Mouse (Mus musculus): ENCODE results near the gene Tmem94. TPM values are rescaled to one million over a fixed set of nuclear protein-coding genes. Genes with fewer than 3 reads are reported as not detected.

Tmem94 gene
- 17.0 and 19.4 TPM in 2 replicates for polyA plus RNA-seq (2015; fragmentation: Nextera tagmentation; extraction: Ambion mirVana)

- H3K27me3 ChIP-seq (replicated peaks; ENCODE audit: insufficient read depth, low read length): no peaks in the 10 kb centered on the region
- ATAC-seq (peak; percentile 96), DNase-seq (ENCODE audit: low spot score) (peak; percentile 97)
- no peaks in the 10 kb centered on the region for H3K9me3 ChIP-seq (ENCODE audit: low read length)
- peaks cover 13% of the 10 kb centered on the region; the same call in 1 of the 2 replicates for H3K4me1 ChIP-seq (ENCODE audit: insufficient read depth, low read depth, low read length)
- H3K4me3 ChIP-seq (ENCODE audit: low read depth, low read length): peak within 1 kb of the TSS; percentile 93
- peak within 1 kb of the TSS; percentile 77 for H3K4me2 ChIP-seq (replicated peaks; ENCODE audit: low read depth, low read length)
- WGBS: 1% methylated on average over 31 of the region's 32 CpGs
- no peaks in the 10 kb centered on the region for H3K36me3 ChIP-seq (ENCODE audit: insufficient read depth, low read length)
- H3K27ac ChIP-seq (ENCODE audit: low read length): peak within 1 kb of the TSS; percentile 94
- TF ChIP-seq EP300 (IDR thresholded peaks at IDR 0.05) (peak; percentile 88), CTCF (IDR thresholded peaks at IDR 0.05) (peak; percentile 66)
- peak within 1 kb of the TSS; percentile 86 for H3K9ac ChIP-seq (replicated peaks; ENCODE audit: low read depth)
These were observed at the start of gene Tmem94 for GRCm38 (mm10) chr11:115765103-115765606. TSS of gene Tmem94 (plus strand) at chr11:115765433.

DNA sequence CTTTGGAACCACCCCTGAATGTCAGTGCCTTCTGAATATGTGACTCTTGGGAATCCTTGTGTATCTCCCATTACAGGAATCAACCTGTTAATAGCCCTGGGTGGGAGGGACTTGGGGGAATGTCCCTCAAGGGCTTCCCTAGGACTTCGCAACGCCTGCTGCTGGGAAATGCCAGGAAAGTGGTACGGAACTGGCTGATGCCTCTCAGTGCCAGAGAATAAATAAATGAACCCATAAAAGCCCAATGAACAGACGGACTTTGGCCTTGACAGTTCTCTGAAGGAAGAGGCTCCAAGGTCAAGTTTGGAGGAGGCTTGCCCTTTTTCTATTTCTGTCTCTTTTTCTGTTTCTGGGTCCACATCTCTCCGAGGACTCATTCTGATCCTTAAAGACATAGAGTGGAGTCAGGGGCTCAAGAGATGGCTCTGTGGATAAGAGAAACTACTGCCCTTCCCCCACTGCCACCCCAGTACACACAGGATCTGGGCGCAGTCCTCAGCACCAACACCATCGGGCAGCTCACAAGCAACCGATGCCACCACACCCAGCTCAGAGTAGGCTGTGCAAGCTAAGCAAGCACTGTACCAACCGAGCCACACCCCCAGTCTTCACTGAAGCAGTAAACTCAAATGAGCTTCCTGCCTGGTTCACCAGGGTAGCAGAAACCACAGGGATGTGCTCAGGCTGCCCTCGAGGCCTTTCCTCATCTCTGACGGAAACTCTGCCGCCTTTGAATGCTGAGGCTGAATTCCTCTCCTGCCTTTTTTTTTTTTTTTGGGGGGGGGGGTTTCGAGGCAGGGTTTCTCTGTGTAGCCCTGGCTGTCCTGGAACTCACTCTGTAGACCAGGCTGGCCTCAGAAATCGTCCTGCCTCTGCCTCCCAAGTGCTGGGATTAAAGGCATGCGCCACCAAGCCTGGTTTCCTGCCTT lies 48.6 kb upstream of the Tmem94 start:
- no peak for DNase-seq (ENCODE audit: low spot score)
- H3K4me2 ChIP-seq (replicated peaks; ENCODE audit: low read depth, low read length): no peak overlapping the region
- TF ChIP-seq CTCF (IDR thresholded peaks at IDR 0.05) (no peak), EP300 (IDR thresholded peaks at IDR 0.05) (no peak)
- H3K4me3 ChIP-seq (ENCODE audit: low read depth, low read length): no peak overlapping the region
- WGBS: 61% methylated on average over 14 of the region's 15 CpGs
- no peak overlapping the region for H3K27ac ChIP-seq (ENCODE audit: low read length)
- no peak overlapping the region for H3K9ac ChIP-seq (replicated peaks; ENCODE audit: low read depth)
- H3K27me3 ChIP-seq (replicated peaks; ENCODE audit: insufficient read depth, low read length): no peaks in the 10 kb centered on the region
- no peaks in the 10 kb centered on the region for H3K4me1 ChIP-seq (ENCODE audit: insufficient read depth, low read depth, low read length)
- H3K36me3 ChIP-seq (ENCODE audit: insufficient read depth, low read length): no peaks in the 10 kb centered on the region
- no peaks in the 10 kb centered on the region for H3K9me3 ChIP-seq (ENCODE audit: low read length)
- ATAC-seq: no peak

DNA sequence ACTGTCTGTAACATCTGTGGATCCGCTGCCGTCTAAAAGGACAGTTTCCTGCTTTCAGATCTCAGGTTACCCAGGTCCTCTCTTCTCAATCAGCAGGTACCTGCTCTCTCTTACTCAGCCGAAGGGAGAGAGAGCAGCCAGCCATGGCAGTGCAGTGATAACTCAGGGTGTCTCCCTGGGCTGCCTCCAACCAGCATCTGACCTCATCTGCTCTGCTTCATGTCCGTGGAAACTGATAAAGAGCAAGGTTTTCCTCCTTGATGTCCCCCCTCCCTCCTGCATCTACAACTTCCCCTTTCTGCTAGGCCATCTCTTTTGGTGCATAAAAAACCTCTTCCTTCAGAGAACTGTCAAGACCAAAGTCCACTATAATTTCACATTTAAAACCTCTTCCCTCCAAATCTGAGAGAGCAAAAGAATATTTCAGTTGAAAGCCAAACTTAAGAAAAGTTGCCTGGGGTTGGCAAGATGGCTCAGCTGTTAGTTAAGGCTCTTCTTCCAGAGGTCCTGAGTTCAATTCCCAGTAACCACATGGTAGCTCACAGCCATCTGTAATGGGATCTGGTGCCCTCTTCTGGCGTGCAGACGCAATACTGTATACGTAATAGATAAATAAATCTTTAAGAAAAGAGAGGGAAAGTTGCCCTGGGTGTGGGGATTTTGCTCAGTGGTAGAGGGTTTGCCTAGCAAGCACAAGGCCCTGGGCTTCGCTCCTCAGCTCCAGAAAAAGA lies 47.4 kb upstream of the Tmem94 start:
- no peaks in the 10 kb centered on the region for H3K36me3 ChIP-seq (ENCODE audit: insufficient read depth, low read length)
- DNase-seq (ENCODE audit: low spot score) (no peak), ATAC-seq (no peak)
- no peak overlapping the region for H3K4me2 ChIP-seq (replicated peaks; ENCODE audit: low read depth, low read length)
- no peaks in the 10 kb centered on the region for H3K27me3 ChIP-seq (replicated peaks; ENCODE audit: insufficient read depth, low read length)
- H3K9me3 ChIP-seq (ENCODE audit: low read length): no peaks in the 10 kb centered on the region
- H3K4me3 ChIP-seq (ENCODE audit: low read depth, low read length): no peak overlapping the region
- TF ChIP-seq CTCF (IDR thresholded peaks at IDR 0.05) (peak; percentile 61), EP300 (IDR thresholded peaks at IDR 0.05) (no peak)
- H3K9ac ChIP-seq (replicated peaks; ENCODE audit: low read depth): no peak overlapping the region
- no peak overlapping the region for H3K27ac ChIP-seq (ENCODE audit: low read length)
- 44% methylated on average over 8 of the region's 8 CpGs for WGBS
- peaks cover 2% of the 10 kb centered on the region; the same call in 1 of the 2 replicates for H3K4me1 ChIP-seq (ENCODE audit: insufficient read depth, low read depth, low read length)

GRCm38 (mm10) chr11:115722638-115723037 lies 42.6 kb upstream of the Tmem94 start:
- Histone ChIP-seq H3K9ac (replicated peaks; ENCODE audit: low read depth) (no peak overlapping the region; the same call in 1 of the 2 replicates), H3K27ac (ENCODE audit: low read length) (peak overlapping the region; percentile 63; the same call in 1 of the 2 replicates), H3K4me2 (replicated peaks; ENCODE audit: low read depth, low read length) (peak overlapping the region; percentile 40), H3K4me3 (ENCODE audit: low read depth, low read length) (no peak overlapping the region), H3K36me3 (ENCODE audit: insufficient read depth, low read length) (no peaks in the 10 kb centered on the region), H3K27me3 (replicated peaks; ENCODE audit: insufficient read depth, low read length) (no peaks in the 10 kb centered on the region), H3K4me1 (ENCODE audit: insufficient read depth, low read depth, low read length) (peaks cover 3% of the 10 kb centered on the region; the same call in 1 of the 2 replicates), H3K9me3 (ENCODE audit: low read length) (no peaks in the 10 kb centered on the region)
- 11% methylated on average over 14 of the region's 14 CpGs for WGBS
- DNase-seq (ENCODE audit: low spot score): peak; percentile 94
- peak; percentile 100 for TF ChIP-seq CTCF (IDR thresholded peaks at IDR 0.05)
- peak; percentile 49; the same call in 1 of the 2 replicates for TF ChIP-seq EP300 (IDR thresholded peaks at IDR 0.05)
- ATAC-seq: peak; percentile 86

DNA sequence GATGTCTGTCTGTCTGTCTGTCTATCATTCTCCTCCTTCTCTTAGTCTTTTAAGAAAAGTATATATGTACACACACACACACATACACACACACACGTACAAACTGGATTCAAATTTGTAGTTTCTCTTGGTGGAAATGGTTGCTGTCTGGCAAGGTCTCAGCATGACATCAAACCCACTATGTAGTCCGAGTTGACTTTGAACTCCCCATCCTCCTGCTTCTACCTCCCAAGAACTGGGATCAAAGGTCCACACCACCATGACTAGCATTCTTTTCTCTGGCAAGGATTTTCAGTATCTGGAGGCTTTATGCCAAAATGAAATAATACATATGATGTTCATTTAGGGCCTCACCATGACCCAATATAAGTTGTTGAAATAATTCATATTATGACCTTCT lies 42.0 kb upstream of the Tmem94 start:
- no peak for TF ChIP-seq EP300 (IDR thresholded peaks at IDR 0.05)
- no peak for TF ChIP-seq CTCF (IDR thresholded peaks at IDR 0.05)
- 65% methylated on average over 2 of the region's 2 CpGs for WGBS
- peak overlapping the region; percentile 63; the same call in 1 of the 2 replicates for H3K27ac ChIP-seq (ENCODE audit: low read length)
- ATAC-seq (no peak), DNase-seq (ENCODE audit: low spot score) (no peak)
- H3K27me3 ChIP-seq (replicated peaks; ENCODE audit: insufficient read depth, low read length): no peaks in the 10 kb centered on the region
- peaks cover 3% of the 10 kb centered on the region; the same call in 1 of the 2 replicates for H3K4me1 ChIP-seq (ENCODE audit: insufficient read depth, low read depth, low read length)
- H3K36me3 ChIP-seq (ENCODE audit: insufficient read depth, low read length): no peaks in the 10 kb centered on the region
- H3K9me3 ChIP-seq (ENCODE audit: low read length): no peaks in the 10 kb centered on the region
- no peak overlapping the region for H3K9ac ChIP-seq (replicated peaks; ENCODE audit: low read depth)
- H3K4me3 ChIP-seq (ENCODE audit: low read depth, low read length): no peak overlapping the region
- no peak overlapping the region for H3K4me2 ChIP-seq (replicated peaks; ENCODE audit: low read depth, low read length)

Measured in lung, postnatal 0 days (tissue).